Mouse (Mus musculus): ENCODE data around the gene Ugt1a10. TPM values are rescaled to one million over a fixed set of nuclear protein-coding genes. Genes with fewer than 3 reads are reported as not detected.
"Not testable (repeated sequence)": the region's sequence is repeated elsewhere in the genome, so short reads cannot be mapped to it uniquely, and the experiment has no call there.

The Ugt1a10 gene
- polyA plus RNA-seq, 1 experiment: not detected

DNA sequence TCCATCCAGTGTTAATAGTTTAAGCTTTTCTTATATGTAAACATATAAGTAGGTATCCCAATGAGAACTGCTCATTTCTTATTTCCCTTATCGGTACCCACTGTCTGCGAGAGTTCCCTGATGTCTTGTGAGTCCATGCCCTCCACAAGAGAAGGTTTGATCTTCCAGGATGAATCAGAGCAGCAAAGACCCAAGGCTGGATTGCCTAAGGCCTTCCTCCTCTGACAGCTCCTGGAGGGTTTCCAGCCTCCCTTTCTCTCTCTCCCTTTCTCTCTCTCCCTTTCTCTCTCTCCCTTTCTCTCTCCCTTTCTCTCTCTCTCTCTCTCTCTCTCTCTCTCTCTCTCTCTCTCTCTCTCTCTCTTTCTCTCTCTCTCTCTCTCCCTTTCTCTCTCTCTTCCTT, 73.9 kb downstream of the Ugt1a10 start:
- not testable (repeated sequence) for H3K4me3 ChIP-seq (replicated peaks); H3K4me1 ChIP-seq (ENCODE audit: control insufficient read depth); H3K36me3 ChIP-seq (ENCODE audit: control insufficient read depth); H3K27me3 ChIP-seq (ENCODE audit: control insufficient read depth); H3K9me3 ChIP-seq (ENCODE audit: control insufficient read depth, low read length)

DNA sequence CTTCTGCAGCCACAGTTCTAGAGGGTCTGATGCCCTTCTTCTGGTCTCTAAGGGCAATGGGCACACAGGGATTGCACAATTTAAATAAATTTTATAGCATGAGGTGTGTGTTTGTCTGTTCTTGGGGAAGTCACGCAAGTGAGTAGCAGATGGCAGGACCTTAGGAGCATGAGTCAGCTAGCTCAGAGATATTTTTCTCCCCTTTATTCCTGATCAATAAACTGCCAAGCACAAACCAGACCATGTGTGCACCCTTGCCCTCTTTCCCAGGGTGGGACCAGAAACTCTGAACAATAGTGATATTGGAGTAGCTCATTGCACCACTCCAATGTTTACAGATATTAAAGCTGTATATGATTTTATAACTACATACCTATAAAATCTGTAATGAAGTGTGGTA, 75.0 kb downstream of the Ugt1a10 start:
- not testable (repeated sequence) for H3K4me1 ChIP-seq (ENCODE audit: control insufficient read depth); H3K27me3 ChIP-seq (ENCODE audit: control insufficient read depth); H3K36me3 ChIP-seq (ENCODE audit: control insufficient read depth); H3K9me3 ChIP-seq (ENCODE audit: control insufficient read depth, low read length); H3K4me3 ChIP-seq (replicated peaks)

DNA sequence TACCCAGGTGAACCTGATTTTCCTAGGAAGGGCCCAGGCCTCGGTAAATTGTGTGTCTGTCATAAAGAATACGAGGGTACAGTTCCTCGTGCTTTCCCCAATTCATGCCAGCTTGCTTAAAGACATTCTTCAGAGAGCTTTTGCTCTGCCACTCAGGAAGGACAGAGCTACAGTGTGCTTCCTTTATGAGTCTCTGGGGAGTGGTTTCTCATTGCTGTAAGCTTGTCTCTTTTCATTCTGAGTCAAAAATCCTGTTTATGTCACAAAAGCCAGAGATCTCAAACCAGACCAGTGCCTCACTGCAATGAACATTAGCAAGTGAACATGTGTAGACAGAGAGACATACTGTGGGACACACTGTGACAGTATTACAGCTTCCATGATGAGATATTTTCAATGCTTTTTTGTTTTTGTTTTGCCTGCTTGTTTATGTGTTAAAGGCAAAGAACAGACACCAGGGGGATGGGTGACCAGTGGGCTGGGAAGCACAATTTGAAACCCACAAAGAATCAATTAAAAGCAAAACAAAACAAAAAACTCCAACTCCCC, 78.8 kb downstream of the Ugt1a10 start:
- no peak for TF ChIP-seq GATA1 (IDR thresholded peaks at IDR 0.05; ENCODE audit: low read length)
- no peak for TF ChIP-seq TAL1 (IDR thresholded peaks at IDR 0.05; ENCODE audit: low read length)

DNA sequence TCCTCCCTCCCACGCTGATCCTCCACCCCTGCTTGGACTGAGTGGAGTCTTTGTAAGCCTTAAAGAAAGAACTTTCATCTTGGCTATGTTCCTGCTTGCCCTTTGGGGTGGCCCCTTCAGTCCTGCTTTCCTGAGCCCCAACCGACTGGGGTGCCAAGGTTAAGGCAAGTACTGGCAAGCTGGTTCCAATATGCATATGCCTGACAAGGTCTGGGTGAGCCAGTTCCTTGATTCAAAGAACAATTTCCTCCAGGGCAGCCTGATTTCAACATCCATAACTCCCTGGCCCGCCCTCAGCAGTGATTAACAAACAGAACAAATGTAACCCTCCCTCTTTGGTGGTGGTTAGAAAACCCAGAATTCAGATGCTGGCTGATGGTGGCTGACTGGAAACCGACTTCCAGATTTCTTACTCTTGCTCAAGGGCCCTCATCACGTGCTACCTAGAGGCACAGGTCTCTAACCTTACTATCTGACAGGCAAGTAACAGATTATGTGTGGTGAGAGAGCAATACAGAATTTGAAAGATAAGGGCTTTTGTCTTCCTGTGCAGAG, 79.3 kb downstream of the Ugt1a10 start, which contains the start of gene Ugt1a6a:
Gene Ugt1a6a (plus strand): TSS at position 353 of the 555 bp plus-strand sequence.
- not testable (repeated sequence) for H3K9me3 ChIP-seq (ENCODE audit: control insufficient read depth, low read length); H3K27me3 ChIP-seq (ENCODE audit: control insufficient read depth); H3K36me3 ChIP-seq (ENCODE audit: control insufficient read depth); H3K4me1 ChIP-seq (ENCODE audit: control insufficient read depth); H3K4me3 ChIP-seq (replicated peaks)

More for the DNA sequence above, 78.8 kb downstream of the Ugt1a10 start:
- Histone ChIP-seq H3K27me3 (ENCODE audit: control insufficient read depth) (no peaks in the 10 kb centered on the region), H3K4me3 (replicated peaks) (no peak overlapping the region), H3K36me3 (ENCODE audit: control insufficient read depth) (no peaks in the 10 kb centered on the region), H3K9me3 (ENCODE audit: control insufficient read depth, low read length) (no peaks in the 10 kb centered on the region), H3K4me1 (ENCODE audit: control insufficient read depth) (no peaks in the 10 kb centered on the region)

DNA sequence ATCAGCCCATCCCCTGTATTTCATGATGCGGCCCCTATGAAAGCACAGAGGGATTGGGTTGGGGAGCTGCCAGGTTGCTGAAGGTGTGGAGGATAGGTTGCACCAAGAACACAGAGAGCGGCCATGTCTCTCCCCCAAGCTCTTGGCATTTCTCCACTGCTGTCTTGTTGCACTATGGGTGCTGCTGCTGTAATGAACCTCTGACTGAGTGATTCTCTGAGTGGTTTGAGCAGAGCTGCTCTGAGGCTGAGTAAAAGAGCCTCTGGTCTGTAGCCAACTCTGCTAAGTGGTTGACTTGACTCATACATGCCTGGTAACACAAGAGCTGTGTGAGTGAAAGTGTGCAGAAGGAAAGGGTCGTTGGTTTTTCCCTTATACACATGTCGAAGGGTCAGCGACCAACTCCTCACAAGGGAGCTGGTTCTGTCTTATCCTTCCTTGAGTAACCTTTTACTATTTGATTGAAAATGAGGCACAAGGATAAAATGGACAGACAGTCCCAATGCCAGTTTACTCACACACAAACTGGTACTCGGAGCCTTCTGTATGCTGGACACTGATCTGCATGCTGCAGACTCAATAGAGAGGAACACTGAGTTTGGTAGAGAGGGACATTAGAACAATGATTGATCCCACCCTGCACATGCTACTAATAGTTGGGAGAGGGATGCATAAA, 80.2 kb downstream of the Ugt1a10 start:
- not testable (repeated sequence) for H3K9me3 ChIP-seq (ENCODE audit: control insufficient read depth, low read length); H3K4me3 ChIP-seq (replicated peaks); H3K27me3 ChIP-seq (ENCODE audit: control insufficient read depth); H3K36me3 ChIP-seq (ENCODE audit: control insufficient read depth); H3K4me1 ChIP-seq (ENCODE audit: control insufficient read depth)

DNA sequence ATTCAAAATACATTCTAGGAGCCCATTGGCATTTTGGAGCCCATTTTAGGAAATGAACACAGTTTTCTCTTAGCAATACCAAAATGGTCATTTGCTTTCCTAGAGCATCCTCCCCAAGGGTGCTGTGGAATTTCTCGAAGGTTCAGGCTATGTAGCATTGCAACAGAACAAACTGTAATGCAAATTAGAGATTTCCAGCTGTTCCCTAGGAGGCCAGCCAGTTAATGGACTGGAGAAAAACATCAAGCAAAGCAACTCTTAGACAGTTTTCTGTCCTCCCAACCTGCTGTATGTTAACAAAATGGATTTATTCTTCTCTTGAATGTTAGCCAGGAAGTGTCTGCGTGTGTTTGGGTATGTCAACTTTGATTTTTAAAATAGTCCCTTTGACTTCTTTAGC, 81.5 kb downstream of the Ugt1a10 start:
- Histone ChIP-seq H3K4me1 (ENCODE audit: control insufficient read depth) (peaks cover 2% of the 10 kb centered on the region), H3K9me3 (ENCODE audit: control insufficient read depth, low read length) (no peaks in the 10 kb centered on the region), H3K4me3 (replicated peaks) (no peak overlapping the region), H3K27me3 (ENCODE audit: control insufficient read depth) (no peaks in the 10 kb centered on the region), H3K36me3 (ENCODE audit: control insufficient read depth) (no peaks in the 10 kb centered on the region)
- no peak for TF ChIP-seq TAL1 (IDR thresholded peaks at IDR 0.05; ENCODE audit: low read length)
- no peak for TF ChIP-seq GATA1 (IDR thresholded peaks at IDR 0.05; ENCODE audit: low read length)

DNA sequence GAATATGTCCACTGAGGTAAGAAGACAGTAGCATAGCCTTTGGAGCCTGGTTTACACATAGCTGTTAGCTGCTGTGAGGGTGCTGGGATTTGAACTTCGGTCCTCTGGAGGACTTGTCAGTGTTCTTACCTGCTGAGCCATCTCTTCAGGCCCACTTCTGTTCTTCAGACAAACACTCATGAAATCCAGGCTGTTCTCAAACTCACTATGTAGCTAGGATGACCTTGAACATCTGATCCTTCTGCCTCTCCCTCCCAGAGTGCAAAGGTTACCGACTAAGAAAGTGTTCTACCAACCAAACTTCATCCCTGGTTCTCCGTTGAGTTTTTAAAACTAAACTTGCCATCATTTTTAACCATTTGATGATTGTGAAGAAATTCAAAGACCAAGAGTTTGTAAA, 82.1 kb downstream of the Ugt1a10 start:
- no peak overlapping the region for H3K4me3 ChIP-seq (replicated peaks)
- no peaks in the 10 kb centered on the region for H3K9me3 ChIP-seq (ENCODE audit: control insufficient read depth, low read length)
- no peaks in the 10 kb centered on the region for H3K36me3 ChIP-seq (ENCODE audit: control insufficient read depth)
- H3K4me1 ChIP-seq (ENCODE audit: control insufficient read depth): peaks cover 2% of the 10 kb centered on the region
- no peak for TF ChIP-seq GATA1 (IDR thresholded peaks at IDR 0.05; ENCODE audit: low read length)
- TF ChIP-seq TAL1 (IDR thresholded peaks at IDR 0.05; ENCODE audit: low read length): no peak
- no peaks in the 10 kb centered on the region for H3K27me3 ChIP-seq (ENCODE audit: control insufficient read depth)

DNA sequence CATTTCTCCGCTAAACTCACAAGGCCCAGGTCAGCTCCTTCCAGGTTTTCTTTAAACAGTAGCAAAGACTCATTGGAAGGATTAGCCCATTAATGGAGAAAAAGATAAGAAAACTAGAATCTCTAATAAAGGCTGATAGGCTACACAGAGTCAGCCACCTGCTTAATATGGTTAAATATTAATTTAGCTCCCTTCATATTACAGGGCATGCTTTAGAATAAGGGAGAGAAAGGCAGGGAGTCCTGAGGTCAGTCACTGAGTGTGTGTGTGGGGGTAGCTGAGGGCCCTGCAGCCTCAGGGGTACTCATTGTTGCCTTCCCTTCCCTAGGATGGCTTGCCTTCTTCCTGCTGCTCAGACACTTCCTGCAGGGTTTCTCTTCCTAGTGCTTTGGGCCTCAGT, 83.0 kb downstream of the Ugt1a10 start:
- H3K9me3 ChIP-seq (ENCODE audit: control insufficient read depth, low read length): no peaks in the 10 kb centered on the region
- no peaks in the 10 kb centered on the region for H3K27me3 ChIP-seq (ENCODE audit: control insufficient read depth)
- peaks cover 2% of the 10 kb centered on the region for H3K4me1 ChIP-seq (ENCODE audit: control insufficient read depth)
- TF ChIP-seq GATA1 (IDR thresholded peaks at IDR 0.05; ENCODE audit: low read length) (no peak), TAL1 (IDR thresholded peaks at IDR 0.05; ENCODE audit: low read length) (no peak)
- no peaks in the 10 kb centered on the region for H3K36me3 ChIP-seq (ENCODE audit: control insufficient read depth)
- no peak overlapping the region for H3K4me3 ChIP-seq (replicated peaks)

DNA sequence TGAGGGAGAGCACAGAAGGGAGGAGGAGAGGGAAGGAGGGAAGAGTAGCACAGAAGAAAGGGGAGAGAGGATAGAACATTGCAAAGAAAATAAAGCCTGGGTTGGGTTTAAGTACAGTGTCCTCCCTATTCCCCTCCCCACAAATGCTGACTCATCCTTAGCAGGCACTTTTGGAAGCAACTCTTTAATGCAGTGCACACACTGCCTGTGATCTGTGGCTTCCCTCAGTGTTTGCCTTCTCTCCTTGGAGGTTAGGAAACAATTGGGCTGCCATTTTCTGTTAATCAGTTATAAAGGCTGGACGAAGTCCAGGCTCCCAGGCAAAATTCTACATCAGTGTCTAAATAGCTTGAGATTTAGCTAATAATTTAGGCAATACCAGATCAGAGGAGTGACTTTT, 85.3 kb downstream of the Ugt1a10 start:
- H3K9me3 ChIP-seq (ENCODE audit: control insufficient read depth, low read length); H3K4me1 ChIP-seq (ENCODE audit: control insufficient read depth); H3K4me3 ChIP-seq (replicated peaks); H3K27me3 ChIP-seq (ENCODE audit: control insufficient read depth); H3K36me3 ChIP-seq (ENCODE audit: control insufficient read depth): not testable (repeated sequence)

DNA sequence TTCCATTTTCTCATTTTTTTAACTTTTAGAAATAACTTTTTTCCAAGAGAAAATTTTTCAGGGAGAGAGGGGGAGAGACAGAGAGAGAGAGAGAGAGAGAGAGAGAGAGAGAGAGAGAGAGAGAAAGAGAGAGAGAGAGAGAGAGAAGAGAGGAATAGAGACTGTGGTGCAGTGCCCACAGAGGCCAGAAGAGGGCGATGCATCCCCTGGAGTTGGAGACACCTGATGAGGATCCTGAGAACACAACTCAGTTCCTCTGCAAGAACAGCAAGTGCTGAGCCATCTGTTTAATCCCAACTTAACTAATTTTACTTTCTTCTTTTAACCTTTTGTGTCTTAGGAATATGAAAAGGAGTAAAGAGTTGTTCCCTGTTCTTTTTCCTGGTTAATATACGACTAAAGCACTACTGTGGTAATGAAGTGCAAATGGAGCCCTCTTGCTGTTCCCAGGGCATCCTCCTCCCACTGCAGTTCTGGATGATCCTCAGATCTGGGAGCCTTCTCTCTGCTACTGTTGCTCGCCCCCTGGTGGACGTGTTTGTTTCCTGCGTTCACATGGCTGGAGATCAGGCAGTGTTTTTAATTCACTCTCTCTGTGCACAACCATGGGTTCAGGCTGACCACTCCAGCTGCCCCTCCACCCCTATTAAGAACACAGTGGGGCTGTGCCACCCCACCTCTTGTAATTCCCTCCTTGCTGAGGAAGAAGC, 88.9 kb downstream of the Ugt1a10 start:
- H3K9me3 ChIP-seq (ENCODE audit: control insufficient read depth, low read length); H3K36me3 ChIP-seq (ENCODE audit: control insufficient read depth); H3K4me1 ChIP-seq (ENCODE audit: control insufficient read depth); H3K4me3 ChIP-seq (replicated peaks); H3K27me3 ChIP-seq (ENCODE audit: control insufficient read depth): not testable (repeated sequence)

DNA sequence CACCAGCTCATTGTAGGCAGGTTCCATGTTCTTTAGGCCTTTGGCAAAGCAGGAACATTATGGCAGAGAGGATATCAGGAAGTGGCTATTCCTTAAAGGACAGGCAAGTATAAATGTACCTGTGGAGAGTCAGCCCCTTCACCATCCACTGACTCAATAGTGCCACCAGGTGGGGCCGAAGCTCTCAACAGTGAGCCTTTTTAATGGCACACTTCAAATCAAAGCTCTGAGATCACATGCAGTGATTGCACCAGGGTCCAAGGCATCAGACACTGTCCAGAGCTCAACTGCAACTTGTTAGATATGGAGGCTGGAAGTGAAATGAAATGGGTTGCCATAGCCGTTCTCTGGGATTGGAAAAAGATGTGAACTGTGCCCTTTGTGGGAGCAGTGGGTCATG, 90.1 kb downstream of the Ugt1a10 start:
- H3K27me3 ChIP-seq (ENCODE audit: control insufficient read depth); H3K9me3 ChIP-seq (ENCODE audit: control insufficient read depth, low read length); H3K4me1 ChIP-seq (ENCODE audit: control insufficient read depth); H3K4me3 ChIP-seq (replicated peaks); H3K36me3 ChIP-seq (ENCODE audit: control insufficient read depth): not testable (repeated sequence)

DNA sequence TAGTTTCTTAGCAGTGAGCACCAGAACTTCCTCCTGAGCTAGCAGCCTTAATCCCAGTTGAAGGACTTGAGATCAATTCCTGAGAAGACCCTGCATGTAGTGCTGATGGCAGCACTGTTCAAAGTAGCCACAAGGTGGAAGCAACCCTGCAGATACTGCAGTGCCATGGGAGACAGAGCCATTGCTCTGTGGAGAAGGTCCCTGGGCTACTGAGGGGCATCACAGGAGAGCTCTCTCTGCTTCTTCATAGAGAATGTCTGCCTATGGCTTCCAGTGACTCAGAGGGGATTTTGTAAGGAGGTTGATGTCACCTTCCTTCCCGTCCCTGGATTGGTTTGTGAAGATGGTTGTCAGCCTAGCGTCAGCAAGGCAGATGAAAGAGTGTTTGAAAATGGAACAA, 94.9 kb downstream of the Ugt1a10 start:
- not testable (repeated sequence) for H3K27me3 ChIP-seq (ENCODE audit: control insufficient read depth); H3K36me3 ChIP-seq (ENCODE audit: control insufficient read depth); H3K4me3 ChIP-seq (replicated peaks); H3K9me3 ChIP-seq (ENCODE audit: control insufficient read depth, low read length); H3K4me1 ChIP-seq (ENCODE audit: control insufficient read depth)

All from erythroblast, embryonic 14.5 days (primary cell).